Mouse (Mus musculus) midbrain, postnatal 0 days (tissue): ENCODE measurements at regions not wholly inside any gene's neighbourhood (a gene's known extent, or its start where the extent isn't known, plus 50 kb on each side); places are given as distances from the start of the nearest gene placed in this dataset.

Source experiments
- ATAC-seq: fragments of 200-750 bp; cut with Nextera tagmentation; 2 replicates; pipeline ENCODE4 v1.8.0; 2017; ENCODE audit warnings: moderate number of reproducible peaks, mild to moderate bottlenecking, moderate TSS enrichment, moderate library complexity; ENCODE audit not compliant: low FRiP score
- DNase-seq: peaks from one replicate; pipeline ENCODE4 v3.0.0-alpha.2; 2015; ENCODE audit warnings: low spot score
- H3K27ac ChIP-seq: fragments of 300-500 bp; sonication (generic); 2 replicates; pipeline ENCODE4 v1.5.1; 2014; ENCODE audit warnings: low read depth, mild to moderate bottlenecking, low read length, mixed read lengths
- H3K27me3 ChIP-seq: fragments of 300-500 bp; sonication (generic); 2 replicates; pipeline ENCODE4 v1.6.1; 2014; ENCODE audit warnings: low read length, control low read depth, mixed read lengths; ENCODE audit not compliant: insufficient read depth
- H3K36me3 ChIP-seq: fragments of 300-500 bp; sonication (generic); 2 replicates; pipeline ENCODE4 v1.6.1; 2014; ENCODE audit warnings: low read length, control low read depth, mixed read lengths; ENCODE audit not compliant: insufficient read depth
- H3K4me1 ChIP-seq: fragments of 300-500 bp; sonication (generic); 2 replicates; pipeline ENCODE4 v1.6.1; 2014; ENCODE audit warnings: mild to moderate bottlenecking, control low read depth, antibody characterized with exemption, low read length, mixed read lengths; ENCODE audit not compliant: insufficient read depth
- H3K4me2 ChIP-seq: fragments of 300-500 bp; sonication (generic); 2 replicates; pipeline ENCODE4 v1.6.1; 2014; ENCODE audit warnings: low read depth, mild to moderate bottlenecking, low read length, mixed read lengths; ENCODE audit not compliant: poor library complexity, severe bottlenecking
- H3K4me3 ChIP-seq: fragments of 300-500 bp; sonication (generic); 2 replicates; pipeline ENCODE4 v1.5.1; 2014; ENCODE audit warnings: low read depth, mild to moderate bottlenecking, low read length, moderate library complexity
- H3K9ac ChIP-seq: fragments of 300-500 bp; sonication (generic); replicated peaks from 2 replicates; pipeline ENCODE4 v1.6.1; 2014; ENCODE audit warnings: mild to moderate bottlenecking, low read length, moderate library complexity, mixed read lengths; ENCODE audit not compliant: poor library complexity, severe bottlenecking
- H3K9me3 ChIP-seq: fragments of 300-500 bp; sonication (generic); 2 replicates; pipeline ENCODE4 v1.6.1; 2016; ENCODE audit warnings: low read length, control low read depth
- CTCF ChIP-seq: IDR thresholded peaks from 2 replicates; pipeline ENCODE4 v1.5.1; 2016; ENCODE audit warnings: antibody characterized with exemption, mild to moderate bottlenecking
- WGBS: fragments of 180-500 bp; shearing (Covaris S2); extraction: QIAGEN DNeasy Blood & Tissue Kit; methylation state at CpG from one replicate; pipeline ENCODE4 v1.1.7; 2014; 5-methylcytosine and 5-hydroxymethylcytosine counted together

- Histone ChIP-seq H3K27ac (no peak overlapping the region), H3K36me3 (no peaks in the 10 kb centered on the region), H3K4me1 (no peaks in the 10 kb centered on the region), H3K4me3 (no peak overlapping the region), H3K27me3 (no peaks in the 10 kb centered on the region), H3K4me2 (no peak overlapping the region), H3K9ac (no peak overlapping the region), H3K9me3 (0 out of 2 replicates have a peak, but pooled peaks cover 3% of the 10 kb centered on the region)
- DNase-seq (peak; percentile 36), ATAC-seq (0 out of 2 replicates have a peak, but pooled peaks have one; percentile 27)
- TF ChIP-seq CTCF = peak; percentile 61
- 85% methylated on average over 4 of the region's 4 CpGs for WGBS
Measured at GRCm38 (mm10) chr4:61909409-61909808, 74.4 kb upstream of the Mup5 start.

GRCm38 (mm10) chr4:61902136-61902535 lies 67.1 kb upstream of the Mup5 start:
- Histone ChIP-seq H3K4me3 (no peak overlapping the region), H3K9ac (no peak overlapping the region), H3K36me3 (no peaks in the 10 kb centered on the region), H3K4me1 (no peaks in the 10 kb centered on the region), H3K4me2 (no peak overlapping the region), H3K27ac (no peak overlapping the region), H3K9me3 (0 out of 2 replicates have a peak, but pooled peaks cover 10% of the 10 kb centered on the region), H3K27me3 (no peaks in the 10 kb centered on the region)
- no peak for ATAC-seq
- DNase-seq = no peak
- 86% methylated on average over 9 of the region's 9 CpGs for WGBS
- no peak for TF ChIP-seq CTCF

GRCm38 (mm10) chr4:61898184-61898583 lies 63.2 kb upstream of the Mup5 start:
- Histone ChIP-seq H3K27me3 (no peaks in the 10 kb centered on the region), H3K27ac (no peak overlapping the region), H3K9ac (no peak overlapping the region), H3K4me2 (no peak overlapping the region), H3K9me3 (peaks cover 7% of the 10 kb centered on the region; the same call in 1 of the 2 replicates), H3K36me3 (no peaks in the 10 kb centered on the region), H3K4me1 (no peaks in the 10 kb centered on the region), H3K4me3 (no peak overlapping the region)
- ATAC-seq (no peak), DNase-seq (no peak)
- TF ChIP-seq CTCF = no peak
- WGBS = 79% methylated on average over 14 of the region's 14 CpGs

- no peaks in the 10 kb centered on the region for H3K27me3 ChIP-seq
- H3K4me2 ChIP-seq = no peak overlapping the region
- TF ChIP-seq CTCF = no peak
- H3K27ac ChIP-seq = no peak overlapping the region
- H3K9me3 ChIP-seq = peaks cover 7% of the 10 kb centered on the region; the same call in 1 of the 2 replicates
- no peaks in the 10 kb centered on the region for H3K4me1 ChIP-seq
- ATAC-seq (no peak), DNase-seq (no peak)
- no peak overlapping the region for H3K4me3 ChIP-seq
- no peaks in the 10 kb centered on the region for H3K36me3 ChIP-seq
- 93% methylated on average over 7 of the region's 7 CpGs for WGBS
- no peak overlapping the region for H3K9ac ChIP-seq
Measured at GRCm38 (mm10) chr4:61897176-61897575, 62.1 kb upstream of the Mup5 start.
